Mouse (Mus musculus) lung, postnatal 0 days (tissue): ENCODE results near the gene Pik3ca.
A peak's percentile ranks its signal among the peaks of the same experiment; 100 is the strongest.

Source experiments
- CTCF ChIP-seq: IDR thresholded peaks from 2 replicates; pipeline ENCODE4 v1.5.1; 2016; ENCODE audit warnings: antibody characterized with exemption, mild to moderate bottlenecking
- EP300 ChIP-seq: IDR thresholded peaks from 2 replicates; pipeline ENCODE4 v1.6.1; 2016; ENCODE audit warnings: antibody characterized with exemption, mild to moderate bottlenecking, control low read depth

- TF ChIP-seq CTCF (peak; percentile 61), EP300 (no peak)
Measured at GRCm38 (mm10) chr3:32494387-32495087, 97.1 kb downstream of the Pik3ca start.
